Mouse (Mus musculus): ENCODE measurements around the gene Zfp420.
A peak's percentile ranks its signal among the peaks of the same experiment; 100 is the strongest.

Gene Zfp420

GRCm38 (mm10) chr7:29904101-29904500, 44.3 kb downstream of the Zfp420 start:
- no peak for DNase-seq (ENCODE audit: low read depth, low spot score)

DNA sequence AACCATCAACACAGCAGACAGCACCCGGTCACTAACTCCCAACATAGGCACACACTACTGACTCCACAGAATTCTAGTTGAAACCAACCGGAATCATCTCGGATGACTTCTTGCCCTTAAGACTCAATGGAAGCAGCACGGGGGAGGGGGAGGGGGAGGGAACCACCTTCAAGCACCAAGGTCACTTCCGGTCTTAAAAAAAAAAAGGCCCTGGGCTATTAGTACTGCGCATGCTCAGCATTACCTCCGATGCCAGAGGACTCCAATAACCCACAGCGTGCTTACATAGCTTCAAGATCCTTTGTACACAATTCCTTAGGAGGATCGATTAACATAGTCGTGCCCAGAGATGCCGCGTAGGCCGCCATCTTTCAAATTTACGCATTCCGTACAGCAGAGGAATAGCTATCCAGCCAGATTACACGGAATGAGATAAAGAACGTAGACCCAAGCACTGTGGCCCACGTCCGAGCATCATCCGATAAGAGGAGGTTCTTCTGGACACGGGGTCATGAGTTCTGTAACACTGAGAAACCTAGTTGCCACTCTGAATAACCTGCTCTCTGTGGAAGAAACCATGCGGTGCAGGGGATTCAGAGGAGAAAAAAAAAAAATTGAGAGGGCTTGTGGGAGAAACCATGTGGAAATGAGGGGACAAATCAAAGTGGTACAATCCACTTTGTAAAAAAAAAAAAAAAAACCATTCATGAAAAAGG, 46.3 kb downstream of the Zfp420 start, which contains the start of gene Zfp27:
Gene Zfp27 (minus strand): TSS at position 607 of the 716 bp plus-strand sequence.
- DNase-seq (ENCODE audit: low read depth, low spot score), result peak; percentile 98

DNA sequence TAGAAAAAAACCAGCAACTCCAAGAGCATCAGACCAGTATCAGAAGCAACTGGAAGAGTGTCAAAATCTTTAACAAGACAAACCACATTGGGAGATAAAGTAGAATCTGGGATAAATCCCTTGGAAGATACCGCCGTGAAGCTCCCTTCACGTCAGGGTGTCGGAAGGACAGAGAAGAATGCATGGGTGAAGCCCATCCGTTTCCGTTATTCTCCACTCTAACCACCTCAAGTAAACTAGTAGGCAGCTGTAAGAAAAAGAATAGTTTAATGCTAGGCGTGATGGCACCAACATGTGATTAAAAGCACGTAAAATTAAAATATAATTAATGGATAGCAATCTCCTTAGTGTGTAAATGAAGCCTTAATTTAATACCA, 46.9 kb downstream of the Zfp420 start:
- no peak for DNase-seq (ENCODE audit: low read depth, low spot score)

- no peak for DNase-seq (ENCODE audit: low read depth, low spot score)
Observed at GRCm38 (mm10) chr7:29907206-29907605, 47.4 kb downstream of the Zfp420 start.

DNA sequence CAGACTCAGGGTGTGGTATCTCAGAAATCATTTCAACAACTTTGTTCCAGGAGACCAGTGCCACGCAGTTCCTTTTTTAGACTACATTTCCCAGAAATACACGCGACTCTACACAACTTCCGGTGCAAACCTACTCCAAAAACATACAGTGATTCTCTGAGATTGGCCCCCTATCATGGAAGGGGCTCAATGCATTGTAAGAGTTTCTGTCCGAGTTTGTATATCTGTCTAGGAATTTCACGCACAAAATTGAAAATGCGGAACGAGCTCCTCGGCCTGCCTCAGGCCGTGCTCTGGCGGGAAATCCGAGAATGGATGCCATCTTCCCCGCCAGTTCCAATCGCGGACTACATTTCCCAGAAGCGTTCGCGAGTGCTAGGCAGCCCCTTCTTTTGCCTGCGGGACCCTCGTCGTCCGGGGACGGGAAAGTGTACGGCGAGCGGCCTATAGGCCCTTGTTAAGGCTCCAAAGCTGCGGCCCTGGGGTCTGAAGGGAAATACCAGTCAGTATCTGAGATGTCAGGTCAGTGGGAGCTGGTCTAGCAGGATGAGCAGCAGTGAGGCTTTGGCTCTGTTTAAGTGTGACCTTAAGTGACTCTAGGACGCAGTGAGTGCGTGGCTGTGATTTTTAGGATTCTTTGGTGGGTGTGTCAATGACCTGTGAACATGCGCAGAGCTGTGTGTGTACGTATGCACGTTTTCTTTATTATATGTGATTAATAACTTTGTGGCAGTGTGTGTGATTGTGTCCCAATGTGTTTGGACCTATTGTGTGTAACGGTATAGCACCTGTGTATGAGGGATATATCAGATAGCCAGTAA, 48.6 kb downstream of the Zfp420 start, which contains the start of gene Zfp383:
Gene Zfp383 (plus strand): TSS at position 94 of the 821 bp plus-strand sequence.
- peak; percentile 94 for DNase-seq (ENCODE audit: low read depth, low spot score)

- no peak for DNase-seq (ENCODE audit: low read depth, low spot score)
Observed at GRCm38 (mm10) chr7:29910252-29910651, 50.5 kb downstream of the Zfp420 start.

DNA sequence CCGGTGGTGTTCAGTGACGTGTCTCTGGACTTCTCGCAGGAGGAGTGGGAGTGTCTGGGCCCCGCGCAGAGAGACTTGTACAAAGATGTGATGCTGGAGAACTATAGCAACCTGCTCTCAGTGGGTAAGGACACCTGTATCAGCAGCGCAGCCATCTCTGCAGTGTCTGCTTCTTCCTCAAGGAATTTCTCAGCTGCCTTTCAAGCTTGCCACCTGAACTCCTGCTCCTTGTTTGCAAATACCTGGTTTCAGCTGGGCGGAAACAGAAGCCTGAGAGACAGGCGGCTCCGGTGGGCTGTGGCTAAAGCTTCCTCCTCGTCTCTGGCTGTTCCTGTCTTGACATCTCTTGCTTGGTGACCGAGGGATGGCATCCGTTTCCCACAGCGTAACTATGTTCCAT, 52.4 kb downstream of the Zfp420 start:
- no peak for DNase-seq (ENCODE audit: low read depth, low spot score)

- no peak for DNase-seq (ENCODE audit: low read depth, low spot score)
Observed at GRCm38 (mm10) chr7:29917371-29918061, 57.7 kb downstream of the Zfp420 start.

DNA sequence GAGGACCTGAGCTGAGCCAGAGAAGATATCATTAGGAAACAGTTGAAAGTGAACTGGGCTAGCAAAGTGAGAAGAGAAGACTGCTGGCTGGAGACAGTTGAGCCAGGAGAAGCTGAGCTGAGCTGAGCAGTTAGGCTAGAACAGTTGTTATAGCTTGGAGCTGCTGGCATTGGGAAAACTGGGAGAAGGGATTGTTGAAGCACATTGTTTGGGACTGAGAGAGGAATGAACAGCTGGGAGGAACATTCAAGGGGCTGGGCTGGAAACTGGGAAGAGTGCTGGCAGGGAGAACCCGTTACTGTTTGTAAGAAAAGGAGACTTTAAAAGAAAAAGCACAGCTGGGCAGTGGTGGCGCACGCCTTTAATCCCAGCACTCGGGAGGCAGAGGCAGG, 58.3 kb downstream of the Zfp420 start:
- no peak for DNase-seq (ENCODE audit: low read depth, low spot score)

DNA sequence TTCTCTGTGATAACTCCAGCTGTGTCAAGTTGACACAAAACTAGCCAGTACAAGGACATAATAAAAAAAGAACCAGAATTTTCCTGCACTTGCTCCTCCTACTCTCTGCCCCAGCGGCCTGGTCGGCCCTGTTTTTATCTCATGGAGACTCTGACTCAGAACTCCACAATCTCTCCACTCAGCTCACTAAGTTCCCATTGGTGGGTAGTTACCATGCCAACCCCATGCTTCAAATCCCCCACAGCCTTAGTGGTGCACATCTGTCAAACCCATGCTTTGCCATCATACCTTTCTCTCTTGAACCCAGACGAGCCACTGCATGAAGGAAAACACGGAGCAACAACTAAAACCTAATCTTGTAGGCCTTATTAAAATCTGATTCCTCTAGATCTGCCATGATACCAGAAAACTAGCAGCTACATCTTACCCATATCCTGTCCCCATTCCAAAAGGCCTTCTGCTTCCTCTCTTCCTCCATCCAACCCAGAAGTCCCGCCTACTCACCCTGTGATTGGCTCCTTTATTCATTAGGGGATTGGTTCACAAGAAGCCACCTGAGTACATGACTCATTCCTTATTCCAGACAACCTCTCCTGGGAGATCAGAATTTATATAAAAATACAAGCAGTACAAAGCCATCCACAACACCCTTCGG, 61.8 kb downstream of the Zfp420 start:
- DNase-seq (ENCODE audit: low read depth, low spot score), result peak; percentile 82

GRCm38 (mm10) chr7:29922780-29923179, 63.0 kb downstream of the Zfp420 start:
- DNase-seq (ENCODE audit: low read depth, low spot score), result no peak

Data from brain, adult 2 months (tissue).